ENCODE assay signal across 26 mouse cellular contexts in genomic region chr1:78732290-78732689, GRCm38 (mm10).
DNase-seq lines count a peak whose midpoint lies in the region; ATAC-seq and TF ChIP-seq lines count a peak whose summit lies in the region.
"Had no signal": no experiment of that assay in that cellular context is flagged by ENCODE, and none has a peak within 500 bp of the region (broad histone marks: within the 10 kb centered on the region; RNA-seq: fewer than 3 reads in every experiment).

No protein-coding gene starts in this region.

- DNase-seq in forebrain, postnatal 0 days, result no peak
- no peak for DNase-seq in forebrain, embryonic 11.5 days (ENCODE audit: low spot score)
- DNase-seq in lung, postnatal 36 days, result no peak
- peak; percentile 53 for DNase-seq in midbrain, embryonic 11.5 days (ENCODE audit: low spot score, missing footprints)
- DNase-seq: adrenal gland, postnatal 10 days; adrenal gland, postnatal 36 days; B cell, adult 2 months; cerebellum, adult 11 months; cerebellum, adult 2 months; cerebellum, adult 9-11 months; cerebellum, postnatal 25 days; gastrocnemius, postnatal 25 days; heart, adult 2 months had no signal

- H3K36me3 ChIP-seq in forebrain, postnatal 0 days (ENCODE audit: insufficient read depth), result no peaks in the 10 kb centered on the region
- H3K36me3 ChIP-seq in forebrain, embryonic 11.5 days (ENCODE audit: control insufficient read depth, insufficient read depth, low read length), result no peaks in the 10 kb centered on the region
- no peaks in the 10 kb centered on the region for H3K36me3 ChIP-seq in lung, embryonic 15.5 days
- no peaks in the 10 kb centered on the region for H3K36me3 ChIP-seq in midbrain, embryonic 11.5 days (ENCODE audit: control insufficient read depth, insufficient read depth, low read length)
- H3K36me3 ChIP-seq in midbrain, embryonic 15.5 days (replicated peaks), result no peaks in the 10 kb centered on the region
- H3K36me3 ChIP-seq: embryonic facial prominence, embryonic 12.5 days; embryonic facial prominence, embryonic 15.5 days; forebrain, embryonic 12.5 days; G1E; heart, embryonic 10.5 days; heart, embryonic 13.5 days; hindbrain, embryonic 13.5 days; intestine, embryonic 15.5 days had no signal

- ATAC-seq in forebrain, postnatal 0 days, result peak; percentile 63
- ATAC-seq in forebrain, embryonic 11.5 days (replicated peaks; ENCODE audit: low FRiP score), result no peak
- peak; percentile 46; the same call in 1 of the 2 replicates for ATAC-seq in lung, embryonic 15.5 days (ENCODE audit: borderline replicate concordance, extremely low read depth, low FRiP score, low TSS enrichment)
- no peak for ATAC-seq in midbrain, embryonic 11.5 days (ENCODE audit: low FRiP score)
- no peak for ATAC-seq in midbrain, embryonic 15.5 days (replicated peaks)
- ATAC-seq: hindbrain, embryonic 16.5 days; intestine, embryonic 15.5 days; Patski had no signal

- H3K27me3 ChIP-seq in forebrain, postnatal 0 days (ENCODE audit: insufficient read depth, low read length), result no peaks in the 10 kb centered on the region
- no peaks in the 10 kb centered on the region for H3K27me3 ChIP-seq in forebrain, embryonic 11.5 days (ENCODE audit: control insufficient read depth, insufficient read depth, low read length)
- H3K27me3 ChIP-seq in lung, embryonic 15.5 days, result no peaks in the 10 kb centered on the region
- no peaks in the 10 kb centered on the region for H3K27me3 ChIP-seq in midbrain, embryonic 11.5 days (ENCODE audit: control insufficient read depth, insufficient read depth, low read length)
- H3K27me3 ChIP-seq in midbrain, embryonic 15.5 days (replicated peaks), result no peaks in the 10 kb centered on the region
- H3K27me3 ChIP-seq: CH12.LX; embryonic facial prominence, embryonic 12.5 days; embryonic facial prominence, embryonic 15.5 days; forebrain, embryonic 12.5 days; heart, embryonic 13.5 days; hindbrain, embryonic 13.5 days; intestine, embryonic 15.5 days; Patski had no signal

- no peak for TF ChIP-seq CTCF in forebrain, postnatal 0 days (IDR thresholded peaks at IDR 0.05; ENCODE audit: low read depth)

- H3K4me3 ChIP-seq in forebrain, postnatal 0 days (ENCODE audit: low read depth, low read length), result no peak overlapping the region
- no peak overlapping the region for H3K4me3 ChIP-seq in forebrain, embryonic 11.5 days (ENCODE audit: low read depth, low read length)
- no peak overlapping the region for H3K4me3 ChIP-seq in lung, embryonic 15.5 days
- H3K4me3 ChIP-seq in midbrain, embryonic 11.5 days (ENCODE audit: low read depth, low read length), result no peak overlapping the region
- no peak overlapping the region for H3K4me3 ChIP-seq in midbrain, embryonic 15.5 days
- H3K4me3 ChIP-seq: embryonic facial prominence, embryonic 12.5 days; embryonic facial prominence, embryonic 15.5 days; forebrain, embryonic 12.5 days; heart, adult 2 months; heart, embryonic 10.5 days; heart, embryonic 13.5 days; hindbrain, embryonic 13.5 days; intestine, embryonic 15.5 days had no signal

- H3K27ac ChIP-seq in forebrain, postnatal 0 days (ENCODE audit: low read depth, low read length), result no peak overlapping the region
- no peak overlapping the region for H3K27ac ChIP-seq in forebrain, embryonic 11.5 days (ENCODE audit: low read depth, low read length)
- H3K27ac ChIP-seq in lung, embryonic 15.5 days, result 0 out of 2 replicates have a peak overlapping the region, but pooled peaks have one; percentile 18
- H3K27ac ChIP-seq in midbrain, embryonic 11.5 days (ENCODE audit: low read depth, low read length), result no peak overlapping the region
- no peak overlapping the region for H3K27ac ChIP-seq in midbrain, embryonic 15.5 days
- H3K27ac ChIP-seq: embryonic facial prominence, embryonic 12.5 days; embryonic facial prominence, embryonic 15.5 days; forebrain, embryonic 12.5 days; heart, adult 2 months; heart, embryonic 10.5 days; heart, embryonic 13.5 days; hindbrain, embryonic 13.5 days; intestine, embryonic 15.5 days had no signal

- no peaks in the 10 kb centered on the region for H3K4me1 ChIP-seq in forebrain, postnatal 0 days (ENCODE audit: insufficient read depth)
- H3K4me1 ChIP-seq in forebrain, embryonic 11.5 days (replicated peaks; ENCODE audit: control insufficient read depth, insufficient read depth, low read length), result no peaks in the 10 kb centered on the region
- 0 out of 2 replicates have a peak, but pooled peaks cover 4% of the 10 kb centered on the region for H3K4me1 ChIP-seq in lung, embryonic 15.5 days
- H3K4me1 ChIP-seq in midbrain, embryonic 11.5 days (ENCODE audit: control insufficient read depth, insufficient read depth, low read length), result no peaks in the 10 kb centered on the region
- H3K4me1 ChIP-seq in midbrain, embryonic 15.5 days, result 0 out of 2 replicates have a peak, but pooled peaks cover 4% of the 10 kb centered on the region
- H3K4me1 ChIP-seq: embryonic facial prominence, embryonic 15.5 days; intestine, embryonic 15.5 days had no signal

- H3K9me3 ChIP-seq in forebrain, postnatal 0 days (ENCODE audit: low read length), result no peaks in the 10 kb centered on the region
- H3K9me3 ChIP-seq in forebrain, embryonic 11.5 days (ENCODE audit: control insufficient read depth, low read length), result no peaks in the 10 kb centered on the region
- H3K9me3 ChIP-seq in lung, embryonic 15.5 days, result no peaks in the 10 kb centered on the region
- no peaks in the 10 kb centered on the region for H3K9me3 ChIP-seq in midbrain, embryonic 11.5 days (ENCODE audit: control insufficient read depth, low read length)
- no peaks in the 10 kb centered on the region for H3K9me3 ChIP-seq in midbrain, embryonic 15.5 days
- H3K9me3 ChIP-seq: embryonic facial prominence, embryonic 12.5 days; embryonic facial prominence, embryonic 15.5 days; forebrain, embryonic 12.5 days; G1E; heart, embryonic 10.5 days; hindbrain, embryonic 13.5 days; intestine, embryonic 15.5 days had no signal

- 76% methylated on average over 9 of the region's 9 CpGs for WGBS in forebrain, postnatal 0 days
- 88% methylated on average over 9 of the region's 9 CpGs for WGBS in forebrain, embryonic 11.5 days
- WGBS in lung, embryonic 15.5 days, result 41% methylated on average over 9 of the region's 9 CpGs
- WGBS in midbrain, embryonic 11.5 days, result 86% methylated on average over 9 of the region's 9 CpGs
- 87% methylated on average over 9 of the region's 9 CpGs for WGBS in midbrain, embryonic 15.5 days

- no peak overlapping the region for H3K4me2 ChIP-seq in forebrain, postnatal 0 days (ENCODE audit: low read depth)
- H3K4me2 ChIP-seq in forebrain, embryonic 11.5 days (ENCODE audit: low read depth, low read length, severe bottlenecking), result no peak overlapping the region
- no peak overlapping the region for H3K4me2 ChIP-seq in lung, embryonic 15.5 days
- no peak overlapping the region for H3K4me2 ChIP-seq in midbrain, embryonic 11.5 days
- H3K4me2 ChIP-seq in midbrain, embryonic 15.5 days, result no peak overlapping the region
- H3K4me2 ChIP-seq: embryonic facial prominence, embryonic 12.5 days; embryonic facial prominence, embryonic 15.5 days; forebrain, embryonic 12.5 days; heart, embryonic 13.5 days; hindbrain, embryonic 13.5 days; intestine, embryonic 15.5 days had no signal

- H3K9ac ChIP-seq in forebrain, postnatal 0 days, result no peak overlapping the region
- H3K9ac ChIP-seq in forebrain, embryonic 11.5 days (ENCODE audit: low read length), result no peak overlapping the region
- H3K9ac ChIP-seq in lung, embryonic 15.5 days, result no peak overlapping the region
- H3K9ac ChIP-seq in midbrain, embryonic 11.5 days (ENCODE audit: low read length), result no peak overlapping the region
- H3K9ac ChIP-seq in midbrain, embryonic 15.5 days, result no peak overlapping the region
- H3K9ac ChIP-seq: embryonic facial prominence, embryonic 12.5 days; embryonic facial prominence, embryonic 15.5 days; forebrain, embryonic 12.5 days; heart, embryonic 13.5 days; hindbrain, embryonic 13.5 days; intestine, embryonic 15.5 days had no signal

Comparison
In these comparisons a context has a peak if more than half of its experiments do, and no peak if none do; other contexts are left out.
1. ATAC-seq: peak in forebrain, postnatal 0 days (single experiment) and lung, embryonic 15.5 days (single experiment); none in forebrain, embryonic 11.5 days (single experiment), midbrain, embryonic 11.5 days (single experiment) and midbrain, embryonic 15.5 days (single experiment).